Mouse (Mus musculus): ENCODE data around the gene Tspan4. TPM values are rescaled to one million over a fixed set of nuclear protein-coding genes. Genes with fewer than 3 reads are reported as not detected.

Gene Tspan4
- total RNA-seq, 4 experiments from 2014 or later, result 8.1 to 15.1 (median 11.9) TPM

GRCm38 (mm10) chr7:141460391-141461113 is 14.5 kb upstream of the Tspan4 start, which contains the start of gene Cracr2b:
Gene Cracr2b, plus strand, starts transcription at chr7:141461094.
- DNase-seq (ENCODE audit: low spot score in 2 of 2), result no peak

- DNase-seq (ENCODE audit: low spot score in 2 of 2), result no peak
These were observed 13.3 kb upstream of the Tspan4 start for GRCm38 (mm10) chr7:141461521-141462332.

- no peak for DNase-seq (ENCODE audit: low spot score in 2 of 2)
These were observed 12.7 kb upstream of the Tspan4 start for GRCm38 (mm10) chr7:141462333-141462821.

- DNase-seq (ENCODE audit: low spot score in 2 of 2), result peak in 1 of 2 experiments; percentile 46
These were observed 11.0 kb upstream of the Tspan4 start for GRCm38 (mm10) chr7:141463824-141464602.

- peak in 1 of 2 experiments; percentile 10 for DNase-seq (ENCODE audit: low spot score in 2 of 2)
These were observed 10.3 kb upstream of the Tspan4 start for GRCm38 (mm10) chr7:141464603-141465201.

- no peak for DNase-seq (ENCODE audit: low spot score in 2 of 2)
These were observed 9.5 kb upstream of the Tspan4 start for GRCm38 (mm10) chr7:141465388-141466044.

GRCm38 (mm10) chr7:141466045-141466394 is 9.0 kb upstream of the Tspan4 start:
- no peak for DNase-seq (ENCODE audit: low spot score in 2 of 2)

GRCm38 (mm10) chr7:141466607-141467148 is 8.4 kb upstream of the Tspan4 start:
- no peak for DNase-seq (ENCODE audit: low spot score in 2 of 2)

GRCm38 (mm10) chr7:141467230-141468030 is 7.6 kb upstream of the Tspan4 start, which contains the start of gene Cd151:
Gene Cd151, plus strand, starts transcription at chr7:141467392.
- DNase-seq (ENCODE audit: low spot score in 2 of 2), result peak; percentile 86 to 88

GRCm38 (mm10) chr7:141468164-141468521 is 6.9 kb upstream of the Tspan4 start:
- DNase-seq (ENCODE audit: low spot score in 2 of 2), result no peak

GRCm38 (mm10) chr7:141468522-141469211 is 6.4 kb upstream of the Tspan4 start:
- peak in 1 of 2 experiments; percentile 59 for DNase-seq (ENCODE audit: low spot score in 2 of 2)

- no peak for DNase-seq (ENCODE audit: low spot score in 2 of 2)
These were observed 5.7 kb upstream of the Tspan4 start for GRCm38 (mm10) chr7:141469352-141469751.

GRCm38 (mm10) chr7:141469901-141470636 is 5.0 kb upstream of the Tspan4 start:
- DNase-seq (ENCODE audit: low spot score in 2 of 2), result no peak

GRCm38 (mm10) chr7:141470637-141470944 is 4.4 kb upstream of the Tspan4 start:
- no peak for DNase-seq (ENCODE audit: low spot score in 2 of 2)

GRCm38 (mm10) chr7:141471236-141471635 is 3.8 kb upstream of the Tspan4 start:
- no peak for DNase-seq (ENCODE audit: low spot score in 2 of 2)

GRCm38 (mm10) chr7:141472226-141472625 is 2.8 kb upstream of the Tspan4 start:
- no peak for DNase-seq (ENCODE audit: low spot score in 2 of 2)

- DNase-seq (ENCODE audit: low spot score in 2 of 2), result no peak
These were observed 2.3 kb upstream of the Tspan4 start for GRCm38 (mm10) chr7:141472763-141473162.

GRCm38 (mm10) chr7:141474160-141474559 is 880 bp upstream of the Tspan4 start:
- no peak for DNase-seq (ENCODE audit: low spot score in 2 of 2)
